ENCODE assay signal across 8 mouse cellular contexts in genomic region chr12:84207209-84207817, GRCm38 (mm10). TPM values are rescaled to one million over a fixed set of nuclear protein-coding genes. Genes with fewer than 3 reads are reported as not detected.
DNase-seq lines count a peak whose midpoint lies in the region; ATAC-seq and TF ChIP-seq lines count a peak whose summit lies in the region.
"Had no signal": no experiment of that assay in that cellular context is flagged by ENCODE, and none has a peak within 500 bp of the region (broad histone marks: within the 10 kb centered on the region; RNA-seq: fewer than 3 reads in every experiment).

No protein-coding gene starts in this region.

- DNase-seq in heart, postnatal 0 days (ENCODE audit: low spot score), result peak; percentile 6
- DNase-seq in heart, postnatal 4 days, result no peak
- peak; percentile 66 for DNase-seq in lung, postnatal 36 days
- no peak for DNase-seq in lung, postnatal 4 days
- peak; percentile 56 for DNase-seq in brain, adult 2 months (ENCODE audit: low read depth, low spot score)
- DNase-seq in layer of hippocampus, postnatal 36 days, result no peak
- DNase-seq: lung, embryonic 14.5 days had no signal

- no peaks in the 10 kb centered on the region for H3K27me3 ChIP-seq in heart, postnatal 0 days (ENCODE audit: control insufficient read depth, insufficient read depth, low read length)

- no peaks in the 10 kb centered on the region; the same call in 1 of the 2 replicates for H3K36me3 ChIP-seq in heart, postnatal 0 days (replicated peaks; ENCODE audit: control insufficient read depth, insufficient read depth, low read length)

- H3K4me3 ChIP-seq in heart, postnatal 0 days (ENCODE audit: low read depth, low read length), result no peak overlapping the region

- WGBS in heart, postnatal 0 days, result 64% methylated on average over 18 of the region's 18 CpGs

- ATAC-seq in heart, postnatal 0 days (ENCODE audit: insufficient read depth, low read depth), result no peak
- ATAC-seq in megakaryocyte, adult 5-6 weeks (ENCODE audit: poor library complexity, severe bottlenecking), result peak; percentile 45

- H3K4me1 ChIP-seq in heart, postnatal 0 days (ENCODE audit: control insufficient read depth, insufficient read depth), result peaks cover 72% of the 10 kb centered on the region

- TF ChIP-seq EP300 in heart, postnatal 0 days (IDR thresholded peaks at IDR 0.05; ENCODE audit: low read depth), result no peak

- H3K4me2 ChIP-seq in heart, postnatal 0 days (ENCODE audit: low read depth, low read length), result no peak overlapping the region
- H3K4me2 ChIP-seq: lung, embryonic 14.5 days had no signal

- H3K27ac ChIP-seq in heart, postnatal 0 days (ENCODE audit: low read depth), result peak overlapping the region; percentile 68; the same call in 1 of the 2 replicates

- TF ChIP-seq CTCF in heart, postnatal 0 days (IDR thresholded peaks at IDR 0.05; ENCODE audit: low read depth), result no peak

- H3K9ac ChIP-seq in heart, postnatal 0 days (replicated peaks; ENCODE audit: low read depth, low read length), result no peak overlapping the region
- H3K9ac ChIP-seq: lung, embryonic 14.5 days had no signal

- no peaks in the 10 kb centered on the region for H3K9me3 ChIP-seq in heart, postnatal 0 days (replicated peaks; ENCODE audit: control insufficient read depth, low read length)

RNA-seq across cellular contexts. Expression of gene Elmsan1, which starts 11.4 kb away (rescaled TPM):
- 13.5 and 14.5 TPM in 2 replicates for total RNA-seq in heart, postnatal 0 days (2014; rRNA removed; ENCODE audit: low replicate concordance)
- 3.5 and 3.6 TPM in 2 replicates for polyA plus RNA-seq in heart, postnatal 0 days (2015; fragmentation: Nextera tagmentation; extraction: Ambion mirVana)
- total RNA-seq in heart, postnatal 4 days (2021), result 10 to 100 TPM; 18.5 to 18.6 TPM
- total RNA-seq in megakaryocyte, adult 5-6 weeks (2015), result 24.6 and 27.0 TPM in 2 replicates
- total RNA-seq in megakaryocyte, adult 5-6 weeks (2017), result 17.0 and 25.0 TPM in 2 replicates
- total RNA-seq in layer of hippocampus, postnatal 36 days (2021), result 10 to 100 TPM; 21.0 to 24.1 TPM

RNA-seq across cellular contexts. Expression of gene Pnma1, which starts 59.0 kb away (rescaled TPM):
- 1.5 TPM in 1 of 2 replicates, not detected in the other for total RNA-seq in heart, postnatal 0 days (2014; rRNA removed; ENCODE audit: low replicate concordance)
- polyA plus RNA-seq in heart, postnatal 0 days (2015; fragmentation: Nextera tagmentation; extraction: Ambion mirVana), result 0.31 and 0.45 TPM in 2 replicates
- total RNA-seq in heart, postnatal 4 days (2021), result under 1 TPM; 0.54 to 0.62 TPM
- 0.32 and 0.65 TPM in 2 replicates for total RNA-seq in megakaryocyte, adult 5-6 weeks (2015)
- total RNA-seq in megakaryocyte, adult 5-6 weeks (2017), result 0.16 and 0.73 TPM in 2 replicates
- total RNA-seq in layer of hippocampus, postnatal 36 days (2021), result 1 to 10 TPM; 2.3 to 2.8 TPM

Comparison
In these comparisons a context has a peak if more than half of its experiments do, and no peak if none do; other contexts are left out.
1. DNase-seq: peak in heart, postnatal 0 days (single experiment), lung, postnatal 36 days (single experiment) and brain, adult 2 months (single experiment); none in heart, postnatal 4 days (single experiment), lung, postnatal 4 days (0 of 2) and layer of hippocampus, postnatal 36 days (0 of 2).